Mouse (Mus musculus): Measurements from ENCODE around the gene Grrp1.

GRCm38 (mm10) chr4:134272731-134273416 lies 19.0 kb upstream of the Grrp1 start:
- TF ChIP-seq CTCF (IDR thresholded peaks at IDR 0.05; ENCODE audit: low read depth) (no peak), EP300 (optimal IDR thresholded peaks at IDR 0.05) (no peak)

Data from stomach, postnatal 0 days (tissue).